In genomic region chr8:105566703-105567595, GRCm38 (mm10) we compare ENCODE assay signal across 8 mouse cellular contexts. TPM values are rescaled to one million over a fixed set of nuclear protein-coding genes. Genes with fewer than 3 reads are reported as not detected.
DNase-seq lines count a peak whose midpoint lies in the region; ATAC-seq and TF ChIP-seq lines count a peak whose summit lies in the region.

No protein-coding gene starts in this region.

- H3K27ac ChIP-seq in lung, embryonic 16.5 days (ENCODE audit: low read length) = no peak overlapping the region
- no peak overlapping the region for H3K27ac ChIP-seq in spleen, adult 2 months (ENCODE audit: insufficient read depth, low read length)

- no peaks in the 10 kb centered on the region for H3K36me3 ChIP-seq in lung, embryonic 16.5 days (ENCODE audit: control insufficient read depth, insufficient read depth, low read length)
- H3K36me3 ChIP-seq in spleen, adult 2 months (ENCODE audit: control insufficient read depth, insufficient read depth, low read length) = no peaks in the 10 kb centered on the region

- no peaks in the 10 kb centered on the region for H3K9me3 ChIP-seq in lung, embryonic 16.5 days (ENCODE audit: control insufficient read depth, low read length)

- no peaks in the 10 kb centered on the region for H3K27me3 ChIP-seq in lung, embryonic 16.5 days (ENCODE audit: control insufficient read depth, insufficient read depth, low read depth, low read length)
- no peaks in the 10 kb centered on the region for H3K27me3 ChIP-seq in spleen, adult 2 months (ENCODE audit: control insufficient read depth, insufficient read depth, low read length)

- TF ChIP-seq CTCF in spleen, adult 2 months (IDR thresholded peaks at IDR 0.05; ENCODE audit: extremely low read depth, insufficient read depth, insufficient read length, insufficient replicate concordance) = no peak

- WGBS in lung, embryonic 16.5 days = 21% methylated on average over 27 of the region's 27 CpGs
- 18% methylated on average over 27 of the region's 27 CpGs for WGBS in spleen, adult 2 months

- peak; percentile 44 for DNase-seq in kidney, adult 18-20 months
- no peak for DNase-seq in kidney, adult 9 months
- DNase-seq in adrenal gland, postnatal 14 days = peak; percentile 11
- DNase-seq in induced T-regulatory cell, adult 2 months (ENCODE audit: low read depth) = peak; percentile 69
- DNase-seq in spleen, adult 2 months (ENCODE audit: low read depth in 1 of 2, low spot score in 2 of 2) = peak; percentile 17 to 22
- no peak for DNase-seq in layer of hippocampus, adult 9-11 months

- H3K9ac ChIP-seq in lung, embryonic 16.5 days (ENCODE audit: low read length) = peak overlapping the region; percentile 80

- peaks cover 20% of the 10 kb centered on the region for H3K4me1 ChIP-seq in lung, embryonic 16.5 days (replicated peaks; ENCODE audit: control insufficient read depth, insufficient read depth, low read length)
- H3K4me1 ChIP-seq in spleen, adult 2 months (ENCODE audit: control insufficient read depth, insufficient read depth, insufficient read length) = peaks cover 2% of the 10 kb centered on the region; the same call in 1 of the 2 replicates

- TF ChIP-seq POLR2A in spleen, adult 2 months (IDR thresholded peaks at IDR 0.05; ENCODE audit: low read depth, low read length) = no peak

- peak overlapping the region; percentile 98 for H3K4me3 ChIP-seq in lung, embryonic 16.5 days (ENCODE audit: low read length)
- H3K4me3 ChIP-seq in spleen, adult 2 months (ENCODE audit: extremely low read depth, insufficient read depth, insufficient read length) = peak overlapping the region; percentile 64

- ATAC-seq in erythroblast, adult 5-6 weeks (replicated peaks; ENCODE audit: low FRiP score, poor library complexity, severe bottlenecking) = peak; percentile 36
- ATAC-seq in lung, embryonic 16.5 days (ENCODE audit: low read depth) = no peak; the same call in 1 of the 2 replicates

- H3K4me2 ChIP-seq in lung, embryonic 16.5 days (ENCODE audit: low read depth, low read length) = peak overlapping the region; percentile 65

RNA-seq across cellular contexts. Expression of gene Atp6v0d1, which starts 1.1 kb away (rescaled TPM):
- total RNA-seq in adrenal gland, postnatal 14 days (2021) = 90.6 and 97.4 TPM in 2 replicates
- total RNA-seq in erythroblast, adult 5-6 weeks (2015; ENCODE audit: low replicate concordance) = 72.8 and 90.9 TPM in 2 replicates
- 46.0 and 50.9 TPM in 2 replicates for total RNA-seq in erythroblast, adult 5-6 weeks (2017; ENCODE audit: low replicate concordance)
- 87.3 and 93.0 TPM in 2 replicates for polyA plus RNA-seq in lung, embryonic 16.5 days (2015; fragmentation: Nextera tagmentation; extraction: Ambion mirVana)
- 68.3 and 72.0 TPM in 2 replicates for polyA plus RNA-seq in spleen, adult 2 months (2012; rRNA removed)

RNA-seq across cellular contexts. Expression of gene Ripor1, which starts 38.1 kb away (rescaled TPM):
- total RNA-seq in adrenal gland, postnatal 14 days (2021) = 33.9 and 39.8 TPM in 2 replicates
- 16.3 and 17.6 TPM in 2 replicates for total RNA-seq in erythroblast, adult 5-6 weeks (2015; ENCODE audit: low replicate concordance)
- total RNA-seq in erythroblast, adult 5-6 weeks (2017; ENCODE audit: low replicate concordance) = 1.7 and 2.6 TPM in 2 replicates
- polyA plus RNA-seq in lung, embryonic 16.5 days (2015; fragmentation: Nextera tagmentation; extraction: Ambion mirVana) = 33.1 and 36.8 TPM in 2 replicates
- polyA plus RNA-seq in spleen, adult 2 months (2012; rRNA removed) = 25.6 and 26.5 TPM in 2 replicates

RNA-seq across cellular contexts. Expression of gene Hsd11b2, which starts 48.4 kb away (rescaled TPM):
- total RNA-seq in adrenal gland, postnatal 14 days (2021) = 1.1 and 1.2 TPM in 2 replicates
- 2.3 TPM in 1 of 2 replicates, not detected in the other for total RNA-seq in erythroblast, adult 5-6 weeks (2015; ENCODE audit: low replicate concordance)
- not detected in 2 replicates for total RNA-seq in erythroblast, adult 5-6 weeks (2017; ENCODE audit: low replicate concordance)
- 1.6 and 2.2 TPM in 2 replicates for polyA plus RNA-seq in lung, embryonic 16.5 days (2015; fragmentation: Nextera tagmentation; extraction: Ambion mirVana)
- 0.44 and 0.62 TPM in 2 replicates for polyA plus RNA-seq in spleen, adult 2 months (2012; rRNA removed)

Comparison
In these comparisons a context has a peak if more than half of its experiments do, and no peak if none do; other contexts are left out.
1. DNase-seq: peak in kidney, adult 18-20 months (single experiment), adrenal gland, postnatal 14 days (single experiment), induced T-regulatory cell, adult 2 months (single experiment) and spleen, adult 2 months (2 of 2); none in kidney, adult 9 months (single experiment) and layer of hippocampus, adult 9-11 months (single experiment).